Mouse (Mus musculus) myocyte (in vitro differentiated cells): ENCODE results near the gene Cd276. TPM values are rescaled to one million over a fixed set of nuclear protein-coding genes. Genes with fewer than 3 reads are reported as not detected.

Experiments used
- H3K27me3 ChIP-seq: one replicate; pipeline ENCODE4 v1.6.1; 2011; ENCODE audit not compliant: control insufficient read depth, insufficient read depth, insufficient read length
- H3K36me3 ChIP-seq: one replicate; pipeline ENCODE4 v1.6.1; 2011; ENCODE audit not compliant: control insufficient read depth, insufficient read depth
- H3K4me2 ChIP-seq: one replicate; pipeline ENCODE4 v1.6.1; 2011; ENCODE audit warnings: low read depth, control low read depth
- H3K4me3 ChIP-seq: one replicate; pipeline ENCODE4 v1.5.1; 2011; ENCODE audit warnings: mild to moderate bottlenecking, control low read depth, moderate library complexity
- H3K79me2 ChIP-seq: one replicate; pipeline ENCODE4 v1.6.1; 2011; ENCODE audit not compliant: control insufficient read depth, insufficient read depth
- H3ac ChIP-seq: one replicate; pipeline ENCODE4 v1.6.1; 2011; ENCODE audit not compliant: control insufficient read depth, insufficient read length
- CEBPB ChIP-seq: IDR thresholded peaks from 2 replicates; pipeline ENCODE4 v1.6.1; 2011; ENCODE audit warnings: mild to moderate bottlenecking, moderate library complexity; ENCODE audit not compliant: poor library complexity, insufficient read depth, severe bottlenecking
- E2F4 ChIP-seq: IDR thresholded peaks from one replicate; pipeline ENCODE4 v1.6.1; 2011; ENCODE audit warnings: mild to moderate bottlenecking, control low read depth, moderate library complexity; ENCODE audit not compliant: insufficient read depth
- MAX ChIP-seq: IDR thresholded peaks from one replicate; pipeline ENCODE4 v1.6.1; 2011; ENCODE audit warnings: low read depth, mild to moderate bottlenecking, control low read depth
- MYOD1 ChIP-seq, 3 experiments: IDR thresholded peaks; one replicate each; pipeline ENCODE4 v1.6.1; 2011; ENCODE audit warnings: control low read depth in 2 of 3, low read depth in 2 of 3, mild to moderate bottlenecking in 2 of 3, moderate library complexity in 1 of 3; ENCODE audit not compliant: insufficient read length in 2 of 3, control insufficient read depth in 1 of 3
- MYOG ChIP-seq, 3 experiments: IDR thresholded peaks; one replicate each; pipeline ENCODE4 v1.6.1; 2011; ENCODE audit warnings: control low read depth in 2 of 3, low read depth in 2 of 3, mild to moderate bottlenecking in 2 of 3; ENCODE audit not compliant: insufficient read length in 2 of 3, control insufficient read depth in 1 of 3, insufficient read depth in 1 of 3
- POLR2A ChIP-seq: IDR thresholded peaks from one replicate; pipeline ENCODE4 v1.6.1; 2011; ENCODE audit warnings: low read depth, mild to moderate bottlenecking, control low read depth, moderate library complexity; ENCODE audit not compliant: insufficient read length
- POLR2AphosphoS2 ChIP-seq: IDR thresholded peaks from one replicate; pipeline ENCODE4 v1.6.1; 2011; ENCODE audit warnings: low read depth, control low read depth; ENCODE audit not compliant: insufficient read length
- REST ChIP-seq: IDR thresholded peaks from one replicate; pipeline ENCODE4 v1.6.1; 2011; ENCODE audit warnings: mild to moderate bottlenecking, control low read depth, moderate library complexity; ENCODE audit not compliant: insufficient read depth, insufficient read length
- SRF ChIP-seq: IDR thresholded peaks from one replicate; pipeline ENCODE4 v1.6.1; 2011; ENCODE audit warnings: low read depth; ENCODE audit not compliant: control insufficient read depth, insufficient read length
- TCF12 ChIP-seq: IDR thresholded peaks from one replicate; pipeline ENCODE4 v1.6.1; 2011; ENCODE audit warnings: mild to moderate bottlenecking, control low read depth; ENCODE audit not compliant: poor library complexity, insufficient read depth, severe bottlenecking
- TCF3 ChIP-seq: IDR thresholded peaks from one replicate; pipeline ENCODE4 v1.6.1; 2011; ENCODE audit warnings: low read depth, control low read depth; ENCODE audit not compliant: insufficient read length
- USF1 ChIP-seq: IDR thresholded peaks from one replicate; pipeline ENCODE4 v1.6.1; 2011; ENCODE audit warnings: low read depth, mild to moderate bottlenecking, control low read depth, moderate library complexity
- polyA plus RNA-seq: library from polyadenylated mRNA; unstranded; fragments of >200 nt; fragmentation: generic; extraction: Trizol; gene quantifications from one replicate; pipeline ENCODE4 v1.2.1, GENCODE M21; 2012; ENCODE audit warnings: missing spikeins

Cd276 gene
- polyA plus RNA-seq, 1 experiment: 49.5 TPM

GRCm38 (mm10) chr9:58496470-58497182, 58.6 kb downstream of the Cd276 start:
- H3K4me3 ChIP-seq: no peak overlapping the region
- TF ChIP-seq REST: no peak
- TF ChIP-seq CEBPB: no peak
- peak; percentile 61 to 77 (median 71) for TF ChIP-seq MYOD1 (IDR thresholded peaks at IDR 0.05; ENCODE audit: control insufficient read depth in 1 of 3, insufficient read length in 2 of 3, low read depth in 2 of 3)
- TF ChIP-seq POLR2AphosphoS2: no peak
- no peak for TF ChIP-seq E2F4
- no peak for TF ChIP-seq TCF3
- no peak for TF ChIP-seq SRF
- TF ChIP-seq POLR2A: no peak
- no peak for TF ChIP-seq TCF12
- TF ChIP-seq MYOG (IDR thresholded peaks at IDR 0.05; ENCODE audit: control insufficient read depth in 1 of 3, insufficient read depth in 1 of 3, insufficient read length in 2 of 3, low read depth in 2 of 3): peak in 2 of 3 experiments; percentile 24 to 73
- TF ChIP-seq USF1: no peak
- no peak for TF ChIP-seq MAX
- H3K36me3 ChIP-seq: peaks cover 3% of the 10 kb centered on the region
- no peaks in the 10 kb centered on the region for H3K27me3 ChIP-seq
- no peak overlapping the region for H3ac ChIP-seq
- no peaks in the 10 kb centered on the region for H3K79me2 ChIP-seq
- H3K4me2 ChIP-seq: no peak overlapping the region

DNA sequence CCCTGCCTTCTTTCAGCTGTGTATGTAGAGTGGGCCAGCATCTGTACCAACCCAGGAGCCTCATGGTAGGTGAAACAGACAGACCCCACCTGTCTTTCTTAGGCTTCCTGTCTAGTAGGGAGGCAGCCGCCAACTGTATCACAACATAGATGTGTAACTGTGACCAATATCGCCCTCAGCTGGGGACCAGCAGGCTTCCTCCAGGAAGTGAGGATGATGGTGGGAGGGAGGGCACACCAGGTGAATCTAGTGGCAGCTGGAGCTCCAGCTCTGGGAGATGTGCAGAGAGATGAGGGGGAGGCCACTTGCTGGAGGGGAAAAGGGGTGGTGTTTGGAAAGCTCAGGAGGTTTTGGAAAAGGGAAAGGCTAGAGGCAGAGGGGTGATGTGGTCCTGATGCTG, 60.2 kb downstream of the Cd276 start:
- peaks cover 9% of the 10 kb centered on the region for H3K36me3 ChIP-seq
- TF ChIP-seq SRF (no peak), MYOG (IDR thresholded peaks at IDR 0.05; ENCODE audit: control insufficient read depth in 1 of 3, insufficient read depth in 1 of 3, insufficient read length in 2 of 3, low read depth in 2 of 3) (no peak), CEBPB (no peak), TCF3 (no peak), TCF12 (no peak), MAX (no peak), REST (no peak), POLR2AphosphoS2 (no peak), MYOD1 (IDR thresholded peaks at IDR 0.05; ENCODE audit: control insufficient read depth in 1 of 3, insufficient read length in 2 of 3, low read depth in 2 of 3) (no peak), POLR2A (no peak), E2F4 (no peak), USF1 (no peak)
- H3K4me3 ChIP-seq: no peak overlapping the region
- no peak overlapping the region for H3K4me2 ChIP-seq
- H3ac ChIP-seq: no peak overlapping the region
- H3K27me3 ChIP-seq: no peaks in the 10 kb centered on the region
- H3K79me2 ChIP-seq: no peaks in the 10 kb centered on the region

GRCm38 (mm10) chr9:58490391-58490790, 64.8 kb downstream of the Cd276 start:
- H3K36me3 ChIP-seq: peaks cover 6% of the 10 kb centered on the region
- peaks cover 12% of the 10 kb centered on the region for H3K79me2 ChIP-seq
- no peak overlapping the region for H3ac ChIP-seq
- TF ChIP-seq SRF: no peak
- TF ChIP-seq USF1: no peak
- no peak for TF ChIP-seq POLR2A
- TF ChIP-seq TCF12: no peak
- TF ChIP-seq CEBPB: no peak
- TF ChIP-seq MAX: no peak
- TF ChIP-seq MYOD1 (IDR thresholded peaks at IDR 0.05; ENCODE audit: control insufficient read depth in 1 of 3, insufficient read length in 2 of 3, low read depth in 2 of 3): no peak
- TF ChIP-seq TCF3: no peak
- TF ChIP-seq E2F4: no peak
- TF ChIP-seq REST: no peak
- TF ChIP-seq POLR2AphosphoS2: no peak
- no peak for TF ChIP-seq MYOG (IDR thresholded peaks at IDR 0.05; ENCODE audit: control insufficient read depth in 1 of 3, insufficient read depth in 1 of 3, insufficient read length in 2 of 3, low read depth in 2 of 3)
- no peak overlapping the region for H3K4me3 ChIP-seq
- H3K27me3 ChIP-seq: no peaks in the 10 kb centered on the region
- H3K4me2 ChIP-seq: no peak overlapping the region

DNA sequence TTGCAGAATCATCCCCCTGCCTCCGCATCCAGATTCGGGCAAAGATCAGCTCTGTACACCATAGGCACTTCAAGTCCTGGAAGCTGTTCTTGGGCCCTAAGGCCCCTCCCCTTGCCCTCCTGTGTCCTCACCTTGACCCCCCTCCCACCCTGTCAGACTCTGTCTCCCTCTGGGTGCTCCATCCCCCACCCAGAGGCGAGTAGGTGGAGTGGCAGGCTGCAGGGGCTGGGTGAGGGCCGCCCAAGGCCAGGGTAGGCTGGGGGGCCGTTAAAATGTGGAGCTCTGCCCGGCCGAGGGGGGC, 65.4 kb downstream of the Cd276 start:
- Histone ChIP-seq H3K79me2 (peaks cover 12% of the 10 kb centered on the region), H3K36me3 (peaks cover 6% of the 10 kb centered on the region), H3ac (peak overlapping the region; percentile 77), H3K4me3 (peak overlapping the region; percentile 69), H3K4me2 (peak overlapping the region; percentile 71), H3K27me3 (no peaks in the 10 kb centered on the region)
- TF ChIP-seq POLR2AphosphoS2 (no peak), E2F4 (no peak), TCF12 (no peak), POLR2A (no peak), CEBPB (no peak), REST (no peak), TCF3 (no peak), USF1 (no peak), MYOG (IDR thresholded peaks at IDR 0.05; ENCODE audit: control insufficient read depth in 1 of 3, insufficient read depth in 1 of 3, insufficient read length in 2 of 3, low read depth in 2 of 3) (no peak), MYOD1 (IDR thresholded peaks at IDR 0.05; ENCODE audit: control insufficient read depth in 1 of 3, insufficient read length in 2 of 3, low read depth in 2 of 3) (no peak), MAX (no peak), SRF (no peak)
